11 mouse cellular contexts compared by ENCODE assay signal in the genomic region with DNA sequence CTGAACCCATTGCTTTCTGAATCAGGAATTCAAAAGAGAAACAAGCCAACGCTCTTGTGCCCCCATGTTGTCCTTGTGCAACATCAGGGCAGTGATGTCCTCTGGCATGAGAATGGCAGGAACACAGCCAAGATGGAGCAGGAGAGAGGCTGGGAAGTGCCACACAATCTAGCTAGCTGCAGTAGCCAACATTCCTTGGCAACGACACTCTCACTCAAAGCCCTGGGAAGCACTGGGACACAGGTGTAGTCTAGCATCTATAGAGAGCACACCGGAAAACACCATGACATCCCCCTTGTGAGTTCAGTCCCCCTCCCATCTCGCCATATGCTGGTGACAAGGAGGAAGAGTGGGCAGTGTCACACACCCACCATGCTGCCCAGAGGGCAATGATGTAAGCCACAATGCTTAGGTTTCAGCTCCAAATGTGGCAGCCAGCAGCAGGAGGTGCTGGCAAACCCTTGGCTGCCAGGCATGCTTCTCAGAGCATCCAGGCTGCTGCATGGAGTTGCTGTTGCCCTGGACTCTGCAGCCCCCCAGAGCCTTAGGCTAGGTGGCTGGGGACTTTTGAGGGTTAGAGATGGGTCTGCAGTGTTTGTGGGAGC.
DNase-seq lines count a peak whose midpoint lies in the region; ATAC-seq and TF ChIP-seq lines count a peak whose summit lies in the region.
"Had no signal": no experiment of that assay in that cellular context is flagged by ENCODE, and none has a peak within 500 bp of the region (broad histone marks: within the 10 kb centered on the region; RNA-seq: fewer than 3 reads in every experiment).

No protein-coding gene starts in this region.

- DNase-seq in cerebellum, postnatal 14 days = peak; percentile 54 to 67
- DNase-seq in cerebellum, adult 9-11 months = no peak
- no peak for DNase-seq in limb, embryonic 10.5 days (ENCODE audit: low spot score)
- DNase-seq in gastrocnemius, adult 2 months = peak; percentile 87
- peak; percentile 78 for DNase-seq in heart, postnatal 4 days
- no peak for DNase-seq in kidney, postnatal 14 days
- DNase-seq: thymus, adult 2 months had no signal

- peaks cover 2% of the 10 kb centered on the region; the same call in 1 of the 2 replicates for H3K27me3 ChIP-seq in limb, embryonic 15.5 days
- H3K27me3 ChIP-seq in limb, embryonic 10.5 days (ENCODE audit: low read depth, poor library complexity, severe bottlenecking) = peaks cover 15% of the 10 kb centered on the region
- H3K27me3 ChIP-seq: lung, embryonic 15.5 days; midbrain, embryonic 12.5 days had no signal

- no peak overlapping the region for H3K4me2 ChIP-seq in limb, embryonic 15.5 days
- H3K4me2 ChIP-seq: lung, embryonic 15.5 days; midbrain, embryonic 12.5 days had no signal

- peaks cover 31% of the 10 kb centered on the region for H3K4me1 ChIP-seq in limb, embryonic 15.5 days
- peaks cover 47% of the 10 kb centered on the region for H3K4me1 ChIP-seq in limb, embryonic 10.5 days
- H3K4me1 ChIP-seq: lung, embryonic 15.5 days had no signal

- H3K9me3 ChIP-seq in limb, embryonic 15.5 days = no peaks in the 10 kb centered on the region
- no peaks in the 10 kb centered on the region for H3K9me3 ChIP-seq in limb, embryonic 10.5 days (replicated peaks)
- H3K9me3 ChIP-seq: lung, embryonic 15.5 days; midbrain, embryonic 12.5 days had no signal

- intact Hi-C loops in gastrocnemius, adult 2 months (cut with DNase I) = loop anchor here (5.0 kb wide), 2 partner anchors 202 to 297 kb away; partner anchors contain the start of gene Six4

- whole genome bisulfite sequencing in limb, embryonic 15.5 days = 76% methylated on average over 4 of the region's 4 CpGs
- WGBS in limb, embryonic 10.5 days = 94% methylated on average over 4 of the region's 4 CpGs

- no peak overlapping the region for H3K9ac ChIP-seq in limb, embryonic 15.5 days
- H3K9ac ChIP-seq: lung, embryonic 15.5 days; midbrain, embryonic 12.5 days had no signal

- no peak for ATAC-seq in limb, embryonic 15.5 days (ENCODE audit: insufficient number of reproducible peaks, low FRiP score, low TSS enrichment, low read depth)
- ATAC-seq in erythroblast, adult 5-6 weeks (replicated peaks; ENCODE audit: low FRiP score, poor library complexity, severe bottlenecking) = no peak

- peak overlapping the region; percentile 4; the same call in 1 of the 2 replicates for H3K27ac ChIP-seq in limb, embryonic 15.5 days
- no peak overlapping the region for H3K27ac ChIP-seq in limb, embryonic 10.5 days
- peak overlapping the region; percentile 99 for H3K27ac ChIP-seq in gastrocnemius, adult 2 months
- H3K27ac ChIP-seq: lung, embryonic 15.5 days; midbrain, embryonic 12.5 days had no signal

- H3K36me3 ChIP-seq in limb, embryonic 15.5 days = no peaks in the 10 kb centered on the region
- H3K36me3 ChIP-seq in limb, embryonic 10.5 days = no peaks in the 10 kb centered on the region
- H3K36me3 ChIP-seq: lung, embryonic 15.5 days; midbrain, embryonic 12.5 days had no signal

- no peak overlapping the region for H3K4me3 ChIP-seq in limb, embryonic 15.5 days
- no peak overlapping the region for H3K4me3 ChIP-seq in limb, embryonic 10.5 days
- peak overlapping the region; percentile 26 for H3K4me3 ChIP-seq in gastrocnemius, adult 2 months
- H3K4me3 ChIP-seq: lung, embryonic 15.5 days; midbrain, embryonic 12.5 days had no signal

- TF ChIP-seq CTCF in gastrocnemius, adult 2 months (IDR thresholded peaks at IDR 0.05) = no peak

Comparison
In these comparisons a context has a peak if more than half of its experiments do, and no peak if none do; other contexts are left out.
1. DNase-seq: peak in cerebellum, postnatal 14 days (2 of 2), gastrocnemius, adult 2 months (single experiment) and heart, postnatal 4 days (single experiment); none in cerebellum, adult 9-11 months (single experiment), limb, embryonic 10.5 days (single experiment) and kidney, postnatal 14 days (single experiment).